Mouse (Mus musculus) lung, embryonic 16.5 days (tissue): ENCODE measurements around the gene Ece1. TPM values are rescaled to one million over a fixed set of nuclear protein-coding genes. Genes with fewer than 3 reads are reported as not detected.

Source experiments
- ATAC-seq: fragments of 200-750 bp; cut with Nextera tagmentation; 2 replicates; pipeline ENCODE4 v1.8.0; 2017; ENCODE audit warnings: low read depth, mild to moderate bottlenecking, moderate library complexity
- H3K27ac ChIP-seq: fragments of 300-500 bp; sonication (generic); 2 replicates; pipeline ENCODE4 v1.5.1; 2014; ENCODE audit warnings: mild to moderate bottlenecking, control low read depth, low read length
- H3K27me3 ChIP-seq: fragments of 300-500 bp; sonication (generic); 2 replicates; pipeline ENCODE4 v1.6.1; 2014; ENCODE audit warnings: low read depth, low read length, mixed read lengths; ENCODE audit not compliant: control insufficient read depth, insufficient read depth
- H3K36me3 ChIP-seq: fragments of 300-500 bp; sonication (generic); 2 replicates; pipeline ENCODE4 v1.6.1; 2014; ENCODE audit warnings: low read length; ENCODE audit not compliant: control insufficient read depth, insufficient read depth
- H3K4me1 ChIP-seq: fragments of 300-500 bp; sonication (generic); replicated peaks from 2 replicates; pipeline ENCODE4 v1.6.1; 2014; ENCODE audit warnings: low read length, mixed read lengths; ENCODE audit not compliant: control insufficient read depth, insufficient read depth
- H3K4me2 ChIP-seq: fragments of 300-500 bp; sonication (generic); 2 replicates; pipeline ENCODE4 v1.6.1; 2014; ENCODE audit warnings: low read depth, low read length, control low read depth
- H3K4me3 ChIP-seq: fragments of 300-500 bp; sonication (generic); 2 replicates; pipeline ENCODE4 v1.5.1; 2014; ENCODE audit warnings: mild to moderate bottlenecking, low read length, control low read depth
- H3K9ac ChIP-seq: fragments of 300-500 bp; sonication (generic); 2 replicates; pipeline ENCODE4 v1.6.1; 2014; ENCODE audit warnings: low read length, control low read depth
- H3K9me3 ChIP-seq: fragments of 300-500 bp; sonication (generic); 2 replicates; pipeline ENCODE4 v1.6.1; 2016; ENCODE audit warnings: low read length; ENCODE audit not compliant: control insufficient read depth
- WGBS: fragments of 180-500 bp; shearing (Covaris S2); extraction: QIAGEN DNeasy Blood & Tissue Kit; methylation state at CpG from one replicate; pipeline ENCODE4 v1.1.7; 2014; 5-methylcytosine and 5-hydroxymethylcytosine counted together
- polyA plus RNA-seq: library from polyadenylated mRNA; unstranded; fragments of >200 nt; fragmentation: Nextera tagmentation; extraction: Ambion mirVana; gene quantifications from 2 replicates; pipeline ENCODE4 v1.2.1, GENCODE M21; 2015

Gene Ece1
- polyA plus RNA-seq, 1 experiment from 2014 or later = 53.8 TPM

DNA sequence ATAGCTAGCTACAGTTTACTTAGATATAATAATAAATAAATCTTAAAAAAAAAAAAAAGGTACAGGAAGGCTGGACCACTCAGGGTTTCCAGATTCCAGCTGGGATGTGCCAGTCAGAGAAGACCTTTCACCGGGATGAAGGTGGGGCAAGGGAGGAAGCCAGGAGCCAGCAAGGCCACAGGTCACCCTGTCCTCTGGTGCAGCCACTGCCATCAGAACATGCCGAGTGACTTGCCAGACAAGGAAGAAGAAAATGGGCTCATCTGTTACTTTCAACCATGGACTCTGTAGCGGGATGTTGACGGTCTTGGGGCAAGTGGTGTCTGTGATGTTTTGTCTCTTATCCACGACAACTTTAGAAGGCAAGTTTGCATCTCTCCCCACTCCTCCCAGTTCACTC, 122.7 kb downstream of the Ece1 start:
- H3K4me2 ChIP-seq = no peak overlapping the region
- peaks cover 5% of the 10 kb centered on the region; the same call in 1 of the 2 replicates for H3K4me1 ChIP-seq
- WGBS = 59% methylated on average over 5 of the region's 5 CpGs
- H3K4me3 ChIP-seq = no peak overlapping the region
- no peak overlapping the region for H3K27ac ChIP-seq
- no peak for ATAC-seq
- no peak overlapping the region for H3K9ac ChIP-seq
- no peaks in the 10 kb centered on the region for H3K36me3 ChIP-seq
- H3K9me3 ChIP-seq = no peaks in the 10 kb centered on the region
- H3K27me3 ChIP-seq = no peaks in the 10 kb centered on the region; the same call in 1 of the 2 replicates

DNA sequence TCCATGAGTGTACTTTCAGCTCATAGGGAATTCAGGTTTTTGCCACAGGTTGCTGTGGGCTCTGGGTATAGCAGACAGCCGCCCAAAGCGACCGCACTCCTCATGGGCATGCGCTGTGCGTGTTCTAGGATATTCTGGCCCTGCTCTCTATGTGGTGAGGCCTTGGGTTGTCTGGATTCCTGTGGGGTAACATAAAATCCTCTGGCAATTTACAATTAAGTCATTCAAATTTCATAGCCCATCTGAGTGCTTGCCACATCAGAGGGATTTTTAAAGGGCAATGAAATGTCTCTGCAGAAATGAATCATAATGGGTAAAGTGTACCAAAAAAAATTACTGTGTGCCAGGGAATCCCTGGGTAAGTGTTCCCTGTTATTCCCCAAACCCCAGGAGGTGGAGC, 127.4 kb downstream of the Ece1 start:
- 88% methylated on average over 5 of the region's 5 CpGs for WGBS

GRCm38 (mm10) chr4:137990433-137990832, 128.4 kb downstream of the Ece1 start:
- H3K4me3 ChIP-seq = no peak overlapping the region

More for the DNA sequence above, 127.4 kb downstream of the Ece1 start:
- H3K27ac ChIP-seq = no peak overlapping the region
- no peak overlapping the region for H3K4me2 ChIP-seq
- H3K36me3 ChIP-seq = no peaks in the 10 kb centered on the region
- no peaks in the 10 kb centered on the region for H3K9me3 ChIP-seq
- H3K9ac ChIP-seq = no peak overlapping the region
- H3K4me1 ChIP-seq = peaks cover 7% of the 10 kb centered on the region
- H3K4me3 ChIP-seq = no peak overlapping the region
- no peak for ATAC-seq
- peaks cover 4% of the 10 kb centered on the region; the same call in 1 of the 2 replicates for H3K27me3 ChIP-seq

DNA sequence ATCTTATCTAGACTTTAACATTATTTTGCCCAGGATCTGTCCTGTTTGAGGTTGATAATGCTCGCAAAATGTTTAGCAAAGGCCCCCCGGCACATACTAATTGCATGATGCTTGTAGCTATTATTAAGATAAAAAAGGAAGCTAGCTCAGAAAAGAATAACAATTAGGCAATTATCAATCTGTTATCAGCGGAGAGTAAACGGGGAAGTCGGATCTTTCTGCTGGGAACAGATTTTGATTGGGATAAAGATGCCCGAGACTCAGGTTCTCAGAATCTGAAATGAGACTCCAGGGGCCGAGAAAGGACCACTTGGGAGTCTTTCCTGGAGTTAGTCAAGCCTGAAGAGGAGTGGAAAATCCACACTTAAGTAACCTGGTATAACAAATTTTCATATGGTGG, 129.2 kb downstream of the Ece1 start:
- whole genome bisulfite sequencing = 55% methylated on average over 7 of the region's 7 CpGs
- no peak for ATAC-seq
- H3K4me3 ChIP-seq = no peak overlapping the region

More at GRCm38 (mm10) chr4:137990433-137990832, 128.4 kb downstream of the Ece1 start:
- Histone ChIP-seq H3K27me3 (peaks cover 4% of the 10 kb centered on the region; the same call in 1 of the 2 replicates), H3K9ac (no peak overlapping the region), H3K9me3 (no peaks in the 10 kb centered on the region), H3K4me1 (peaks cover 14% of the 10 kb centered on the region), H3K4me2 (no peak overlapping the region), H3K36me3 (no peaks in the 10 kb centered on the region), H3K27ac (no peak overlapping the region)
- WGBS = 82% methylated on average over 4 of the region's 4 CpGs
- ATAC-seq = no peak

GRCm38 (mm10) chr4:137992890-137993289, 130.9 kb downstream of the Ece1 start, which contains the start of gene Eif4g3:
Gene Eif4g3 (plus strand): TSS chr4:137993022.
- Histone ChIP-seq H3K4me3 (peak within 1 kb of the TSS; percentile 97), H3K9ac (peak within 1 kb of the TSS; percentile 96), H3K27ac (peak within 1 kb of the TSS; percentile 89), H3K4me2 (peak within 1 kb of the TSS; percentile 94), H3K36me3 (peaks cover under 1% of the 10 kb centered on the region), H3K9me3 (no peaks in the 10 kb centered on the region), H3K27me3 (peaks cover 4% of the 10 kb centered on the region; the same call in 1 of the 2 replicates), H3K4me1 (peaks cover 23% of the 10 kb centered on the region)
- peak; percentile 59; the same call in 1 of the 2 replicates for ATAC-seq
- 3% methylated on average over 39 of the region's 39 CpGs for WGBS

More for the DNA sequence above, 129.2 kb downstream of the Ece1 start:
- no peak overlapping the region for H3K9ac ChIP-seq
- H3K27ac ChIP-seq = no peak overlapping the region
- peaks cover 4% of the 10 kb centered on the region; the same call in 1 of the 2 replicates for H3K27me3 ChIP-seq
- H3K4me1 ChIP-seq = peaks cover 22% of the 10 kb centered on the region
- H3K36me3 ChIP-seq = no peaks in the 10 kb centered on the region
- no peaks in the 10 kb centered on the region for H3K9me3 ChIP-seq
- no peak overlapping the region for H3K4me2 ChIP-seq

DNA sequence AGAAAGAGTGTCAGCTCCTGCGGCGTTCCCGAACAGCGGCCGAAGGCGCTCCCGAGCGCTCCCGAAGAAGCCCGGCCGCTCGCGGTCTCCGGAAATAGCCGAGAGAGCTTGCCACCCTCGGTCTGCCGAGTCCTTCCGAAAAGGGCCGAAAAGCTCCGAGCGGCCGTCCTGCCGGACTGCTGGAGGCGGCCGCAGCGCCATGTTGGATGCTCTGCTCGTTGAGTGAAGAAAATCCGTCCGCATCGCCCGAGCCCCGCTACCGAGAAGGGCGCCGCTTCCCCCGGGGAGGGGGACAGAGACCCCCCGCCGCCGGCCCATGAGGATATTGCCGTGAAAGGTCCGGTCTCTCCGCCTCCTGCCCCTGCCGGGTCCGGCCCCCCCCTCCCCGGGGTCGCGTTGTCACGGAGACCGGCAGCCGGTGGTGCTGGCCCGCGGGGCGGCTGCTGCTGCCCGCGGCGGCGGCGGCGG, 131.3 kb downstream of the Ece1 start:
- H3K27me3 ChIP-seq = peaks cover 4% of the 10 kb centered on the region; the same call in 1 of the 2 replicates
- peak overlapping the region; percentile 96 for H3K9ac ChIP-seq
- ATAC-seq = peak; percentile 97
- peak overlapping the region; percentile 89 for H3K27ac ChIP-seq
- under 1% methylated on average over 53 of the region's 59 CpGs for WGBS
- no peaks in the 10 kb centered on the region for H3K9me3 ChIP-seq
- H3K4me2 ChIP-seq = peak overlapping the region; percentile 94
- peaks cover 5% of the 10 kb centered on the region for H3K36me3 ChIP-seq
- H3K4me1 ChIP-seq = peaks cover 23% of the 10 kb centered on the region
- peak overlapping the region; percentile 97 for H3K4me3 ChIP-seq

- peak overlapping the region; percentile 89 for H3K27ac ChIP-seq
Measured at GRCm38 (mm10) chr4:137993821-137994561, 132.0 kb downstream of the Ece1 start.

DNA sequence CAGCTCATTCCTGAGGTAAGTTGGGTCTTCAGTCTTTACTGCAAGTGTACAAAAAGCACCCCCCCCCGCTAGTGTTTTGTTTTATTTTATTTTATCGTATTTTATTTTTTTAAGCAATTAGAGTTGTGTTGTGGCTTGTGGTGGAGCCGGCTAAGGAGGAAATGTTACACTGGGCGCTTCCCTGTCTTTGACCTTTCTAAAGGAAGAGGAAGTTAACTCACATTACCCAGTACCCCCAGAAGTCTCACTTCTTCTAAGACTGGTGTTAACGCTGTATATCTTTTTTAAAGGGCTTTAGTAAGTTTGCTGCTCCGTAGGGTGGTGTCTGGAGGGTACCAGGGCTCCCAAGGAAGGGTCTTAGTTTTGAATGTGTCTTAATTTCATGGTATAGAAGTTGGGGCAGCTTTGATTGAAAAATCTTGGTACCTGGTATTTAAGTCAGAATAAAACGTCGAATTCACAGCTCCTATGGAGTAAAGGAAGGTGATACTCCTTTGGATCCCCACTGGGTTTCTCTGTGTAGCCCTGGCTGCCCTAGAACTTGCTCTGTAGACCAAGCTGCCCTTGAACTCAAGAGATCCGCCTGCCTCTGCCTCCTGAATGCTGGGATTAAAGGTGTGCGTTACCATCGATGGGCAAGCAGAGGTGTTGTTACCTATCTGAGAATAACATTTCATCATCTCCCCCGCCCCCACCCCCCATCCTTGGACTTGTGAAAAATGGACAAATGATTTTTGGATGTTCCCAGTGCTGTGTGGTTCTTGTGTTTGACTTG, 132.7 kb downstream of the Ece1 start:
- Histone ChIP-seq H3K27ac (peak overlapping the region; percentile 89), H3K4me1 (peaks cover 23% of the 10 kb centered on the region), H3K27me3 (peaks cover 4% of the 10 kb centered on the region; the same call in 1 of the 2 replicates), H3K9me3 (no peaks in the 10 kb centered on the region), H3K4me2 (peak overlapping the region; percentile 94), H3K36me3 (peaks cover 17% of the 10 kb centered on the region), H3K9ac (peak overlapping the region; percentile 96), H3K4me3 (peak overlapping the region; percentile 97)
- no peak for ATAC-seq
- 33% methylated on average over 12 of the region's 12 CpGs for WGBS

More at GRCm38 (mm10) chr4:137993821-137994561, 132.0 kb downstream of the Ece1 start:
- peak; percentile 12 for ATAC-seq
- H3K4me3 ChIP-seq = peak overlapping the region; percentile 97
- peak overlapping the region; percentile 96 for H3K9ac ChIP-seq
- H3K27me3 ChIP-seq = peaks cover 4% of the 10 kb centered on the region; the same call in 1 of the 2 replicates
- peaks cover 23% of the 10 kb centered on the region for H3K4me1 ChIP-seq
- H3K4me2 ChIP-seq = peak overlapping the region; percentile 94
- H3K36me3 ChIP-seq = peaks cover 12% of the 10 kb centered on the region
- WGBS = under 1% methylated on average over 43 of the region's 60 CpGs
- H3K9me3 ChIP-seq = no peaks in the 10 kb centered on the region
